ENCODE assay signal across 31 mouse cellular contexts in the genomic region with DNA sequence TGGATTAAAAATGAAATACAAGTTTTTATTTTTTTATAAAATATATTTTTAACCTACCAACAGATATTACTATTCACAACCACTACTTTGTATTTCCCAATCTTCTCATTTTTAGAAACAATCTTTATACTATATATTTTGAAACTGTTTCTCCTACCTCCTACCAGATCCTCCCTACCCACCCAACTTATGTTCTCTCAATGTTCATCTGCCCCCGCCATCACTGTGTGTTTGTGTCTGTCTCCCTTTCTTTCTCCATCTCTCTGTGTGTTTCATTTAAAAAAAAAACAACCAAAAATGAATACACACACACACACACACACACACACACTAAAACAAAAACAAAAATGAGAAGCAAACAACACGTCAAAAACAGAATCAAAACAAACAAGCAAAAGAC.
"Had no signal": no experiment of that assay in that cellular context is flagged by ENCODE, and none has a peak within 500 bp of the region (broad histone marks: within the 10 kb centered on the region; RNA-seq: fewer than 3 reads in every experiment).

No protein-coding gene starts in this region.

- H3K4me2 ChIP-seq: limb, embryonic 12.5 days; limb, embryonic 13.5 days; limb, embryonic 15.5 days; liver, embryonic 11.5 days; liver, embryonic 12.5 days; liver, embryonic 13.5 days; liver, embryonic 15.5 days; lung, embryonic 14.5 days; lung, embryonic 15.5 days; midbrain, embryonic 11.5 days; midbrain, embryonic 12.5 days; midbrain, embryonic 13.5 days; midbrain, embryonic 15.5 days had no signal

- H3K36me3 ChIP-seq: limb, embryonic 10.5 days; limb, embryonic 12.5 days; limb, embryonic 13.5 days; limb, embryonic 15.5 days; liver, embryonic 12.5 days; liver, embryonic 13.5 days; liver, embryonic 15.5 days; lung, embryonic 15.5 days; midbrain, embryonic 10.5 days; midbrain, embryonic 12.5 days; midbrain, embryonic 13.5 days; midbrain, embryonic 15.5 days had no signal

- H3K27me3 ChIP-seq: limb, embryonic 12.5 days; limb, embryonic 13.5 days; limb, embryonic 15.5 days; liver, embryonic 12.5 days; liver, embryonic 13.5 days; liver, embryonic 15.5 days; lung, embryonic 15.5 days; megakaryocyte, embryonic 14.5 days; midbrain, embryonic 12.5 days; midbrain, embryonic 13.5 days; midbrain, embryonic 15.5 days had no signal

- DNase-seq: left cerebral cortex, postnatal 4 days; liver; liver, embryonic 13.5 days; liver, postnatal 0 days; lung, adult 18-20 months; lung, adult 2 months; lung, embryonic 14.5 days; lung, postnatal 10 days; lung, postnatal 14 days; lung, postnatal 36 days; lung, postnatal 4 days; midbrain, embryonic 14.5 days had no signal

- H3K4me1 ChIP-seq: liver, embryonic 12.5 days; liver, embryonic 13.5 days; liver, embryonic 15.5 days; megakaryocyte, embryonic 14.5 days had no signal

- ATAC-seq: liver, embryonic 12.5 days; liver, postnatal 0 days; lung, postnatal 0 days; midbrain, embryonic 13.5 days; midbrain, embryonic 15.5 days; midbrain, embryonic 16.5 days had no signal

- H3K27ac ChIP-seq: limb, embryonic 10.5 days; limb, embryonic 12.5 days; limb, embryonic 13.5 days; limb, embryonic 15.5 days; liver, embryonic 12.5 days; liver, embryonic 13.5 days; liver, embryonic 14.5 days; liver, embryonic 15.5 days; lung, embryonic 15.5 days; macrophage; midbrain, embryonic 10.5 days; midbrain, embryonic 12.5 days; midbrain, embryonic 13.5 days; midbrain, embryonic 15.5 days had no signal

- H3K4me3 ChIP-seq: limb, embryonic 10.5 days; limb, embryonic 12.5 days; limb, embryonic 13.5 days; limb, embryonic 15.5 days; liver, embryonic 12.5 days; liver, embryonic 13.5 days; liver, embryonic 15.5 days; lung, embryonic 15.5 days; megakaryocyte, embryonic 14.5 days; midbrain, embryonic 10.5 days; midbrain, embryonic 12.5 days; midbrain, embryonic 13.5 days; midbrain, embryonic 15.5 days; myocyte had no signal

- H3K9me3 ChIP-seq: limb, embryonic 10.5 days; limb, embryonic 12.5 days; limb, embryonic 13.5 days; limb, embryonic 15.5 days; liver, embryonic 12.5 days; liver, embryonic 13.5 days; liver, embryonic 15.5 days; lung, embryonic 15.5 days; midbrain, embryonic 10.5 days; midbrain, embryonic 12.5 days; midbrain, embryonic 13.5 days; midbrain, embryonic 15.5 days had no signal

- H3K9ac ChIP-seq: limb, embryonic 12.5 days; limb, embryonic 13.5 days; limb, embryonic 15.5 days; liver, embryonic 12.5 days; liver, embryonic 13.5 days; liver, embryonic 14.5 days; liver, embryonic 15.5 days; liver, postnatal 0 days; lung, embryonic 14.5 days; lung, embryonic 15.5 days; midbrain, embryonic 12.5 days; midbrain, embryonic 13.5 days; midbrain, embryonic 15.5 days had no signal
